Mouse (Mus musculus) E14TG2a.4 (cell line): ENCODE results near the gene Dctn1.
A peak's percentile ranks its signal among the peaks of the same experiment; 100 is the strongest.

Source experiments
- H3K27me3 ChIP-seq: 2 replicates; pipeline ENCODE4 v1.6.1; 2014; ENCODE audit warnings: low read length, control low read depth; ENCODE audit not compliant: insufficient read depth
- H3K36me3 ChIP-seq: 2 replicates; pipeline ENCODE4 v1.6.1; 2014; ENCODE audit warnings: low read length, control low read depth; ENCODE audit not compliant: insufficient read depth
- H3K4me1 ChIP-seq: replicated peaks from 2 replicates; pipeline ENCODE4 v1.6.1; 2014; ENCODE audit warnings: low read depth, low read length, control low read depth
- H3K4me3 ChIP-seq: replicated peaks from 2 replicates; pipeline ENCODE4 v1.5.1; 2014; ENCODE audit warnings: mild to moderate bottlenecking, low read length
- H3K9me3 ChIP-seq: 2 replicates; pipeline ENCODE4 v1.6.1; 2014; ENCODE audit warnings: low read length, control low read depth
- CTCF ChIP-seq: conservative IDR thresholded peaks from 2 replicates; pipeline ENCODE4 v1.5.1; 2014; ENCODE audit warnings: low read length
- NANOG ChIP-seq: IDR thresholded peaks from 2 replicates; pipeline ENCODE4 v1.6.1; 2014; ENCODE audit warnings: borderline replicate concordance, low read length, mixed read lengths
- POU5F1 ChIP-seq: IDR thresholded peaks from 2 replicates; pipeline ENCODE4 v1.6.1; 2014; ENCODE audit warnings: low read length, borderline replicate concordance

Gene Dctn1

GRCm38 (mm10) chr6:83134951-83135513, 30.7 kb upstream of the Dctn1 start, which contains the start of gene Rtkn:
Rtkn (plus strand) TSS chr6:83135463.
- no peaks in the 10 kb centered on the region for H3K36me3 ChIP-seq
- H3K9me3 ChIP-seq = no peaks in the 10 kb centered on the region
- H3K4me1 ChIP-seq = peaks cover 58% of the 10 kb centered on the region
- H3K4me3 ChIP-seq = peak within 1 kb of the TSS; percentile 66
- TF ChIP-seq POU5F1 = no peak
- TF ChIP-seq CTCF = no peak
- peaks cover 63% of the 10 kb centered on the region for H3K27me3 ChIP-seq

- TF ChIP-seq CTCF (no peak), POU5F1 (no peak), NANOG (no peak)
- peaks cover 66% of the 10 kb centered on the region for H3K27me3 ChIP-seq
- peak overlapping the region; percentile 66 for H3K4me3 ChIP-seq
- no peaks in the 10 kb centered on the region for H3K36me3 ChIP-seq
- peaks cover 58% of the 10 kb centered on the region for H3K4me1 ChIP-seq
- H3K9me3 ChIP-seq = no peaks in the 10 kb centered on the region
Observed at GRCm38 (mm10) chr6:83135571-83136161, 30.1 kb upstream of the Dctn1 start.

- H3K4me1 ChIP-seq = peaks cover 52% of the 10 kb centered on the region
- TF ChIP-seq CTCF (no peak), NANOG (no peak), POU5F1 (no peak)
- peak overlapping the region; percentile 69 for H3K4me3 ChIP-seq
- peaks cover 70% of the 10 kb centered on the region for H3K27me3 ChIP-seq
- H3K9me3 ChIP-seq = peaks cover 2% of the 10 kb centered on the region; the same call in 1 of the 2 replicates
- H3K36me3 ChIP-seq = no peaks in the 10 kb centered on the region
Observed at GRCm38 (mm10) chr6:83136291-83136880, 29.3 kb upstream of the Dctn1 start.

- Histone ChIP-seq H3K9me3 (peaks cover 5% of the 10 kb centered on the region; the same call in 1 of the 2 replicates), H3K36me3 (no peaks in the 10 kb centered on the region), H3K27me3 (peaks cover 77% of the 10 kb centered on the region), H3K4me1 (peaks cover 48% of the 10 kb centered on the region), H3K4me3 (peak overlapping the region; percentile 69)
- TF ChIP-seq NANOG = no peak
Observed at GRCm38 (mm10) chr6:83136881-83137575, 28.7 kb upstream of the Dctn1 start.

- Histone ChIP-seq H3K4me3 (peak overlapping the region; percentile 69), H3K36me3 (no peaks in the 10 kb centered on the region), H3K9me3 (peaks cover 5% of the 10 kb centered on the region; the same call in 1 of the 2 replicates), H3K27me3 (peaks cover 82% of the 10 kb centered on the region), H3K4me1 (peaks cover 47% of the 10 kb centered on the region)
- no peak for TF ChIP-seq POU5F1
- no peak for TF ChIP-seq CTCF
- TF ChIP-seq NANOG = no peak
Observed at GRCm38 (mm10) chr6:83137576-83137950, 28.2 kb upstream of the Dctn1 start.

GRCm38 (mm10) chr6:83138056-83138455, 27.7 kb upstream of the Dctn1 start:
- Histone ChIP-seq H3K36me3 (no peaks in the 10 kb centered on the region), H3K4me3 (peak overlapping the region; percentile 69), H3K9me3 (peaks cover 5% of the 10 kb centered on the region; the same call in 1 of the 2 replicates), H3K27me3 (peaks cover 86% of the 10 kb centered on the region), H3K4me1 (peaks cover 50% of the 10 kb centered on the region)
- no peak for TF ChIP-seq CTCF
- no peak for TF ChIP-seq NANOG
- no peak for TF ChIP-seq POU5F1

- no peak overlapping the region for H3K4me3 ChIP-seq
- peaks cover 5% of the 10 kb centered on the region; the same call in 1 of the 2 replicates for H3K9me3 ChIP-seq
- H3K36me3 ChIP-seq = no peaks in the 10 kb centered on the region
- peaks cover 56% of the 10 kb centered on the region for H3K4me1 ChIP-seq
- H3K27me3 ChIP-seq = peaks cover 90% of the 10 kb centered on the region
- no peak for TF ChIP-seq POU5F1
- TF ChIP-seq CTCF = no peak
- no peak for TF ChIP-seq NANOG
Observed at GRCm38 (mm10) chr6:83140044-83140443, 25.7 kb upstream of the Dctn1 start.

- peaks cover 56% of the 10 kb centered on the region for H3K4me1 ChIP-seq
- peak overlapping the region; percentile 77 for H3K4me3 ChIP-seq
- peaks cover 5% of the 10 kb centered on the region; the same call in 1 of the 2 replicates for H3K9me3 ChIP-seq
- H3K27me3 ChIP-seq = peaks cover 76% of the 10 kb centered on the region
- no peaks in the 10 kb centered on the region for H3K36me3 ChIP-seq
- no peak for TF ChIP-seq POU5F1
- no peak for TF ChIP-seq CTCF
- TF ChIP-seq NANOG = no peak
Observed at GRCm38 (mm10) chr6:83141636-83142035, 24.1 kb upstream of the Dctn1 start.
